Mouse (Mus musculus) cerebellum, adult 11-12 months (tissue): ENCODE measurements around the gene Gcm1.
A peak's percentile ranks its signal among the peaks of the same experiment; 100 is the strongest.

ENCODE experiments used
- DNase-seq: peaks from one replicate; pipeline ENCODE4 v3.0.0; 2022

The Gcm1 gene

DNA sequence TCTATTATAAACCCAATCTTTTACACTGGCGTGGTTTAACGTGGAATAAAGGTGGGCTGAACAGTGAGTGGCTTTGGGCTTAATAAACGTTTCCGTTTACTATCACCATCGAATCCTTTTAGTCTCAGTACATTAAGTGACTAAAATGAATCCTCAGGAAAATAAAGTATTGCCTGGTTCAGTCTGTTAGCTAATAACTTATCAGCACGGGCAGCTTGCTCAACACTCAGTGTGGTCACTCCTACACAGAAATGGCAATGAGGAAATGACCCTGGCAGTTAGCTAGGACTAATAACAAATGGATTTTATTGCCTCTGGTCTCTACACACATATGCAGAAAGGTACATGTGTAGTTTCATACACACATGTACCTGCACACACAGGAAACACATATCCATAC lies 53.2 kb downstream of the Gcm1 start:
- DNase-seq, result no peak

DNA sequence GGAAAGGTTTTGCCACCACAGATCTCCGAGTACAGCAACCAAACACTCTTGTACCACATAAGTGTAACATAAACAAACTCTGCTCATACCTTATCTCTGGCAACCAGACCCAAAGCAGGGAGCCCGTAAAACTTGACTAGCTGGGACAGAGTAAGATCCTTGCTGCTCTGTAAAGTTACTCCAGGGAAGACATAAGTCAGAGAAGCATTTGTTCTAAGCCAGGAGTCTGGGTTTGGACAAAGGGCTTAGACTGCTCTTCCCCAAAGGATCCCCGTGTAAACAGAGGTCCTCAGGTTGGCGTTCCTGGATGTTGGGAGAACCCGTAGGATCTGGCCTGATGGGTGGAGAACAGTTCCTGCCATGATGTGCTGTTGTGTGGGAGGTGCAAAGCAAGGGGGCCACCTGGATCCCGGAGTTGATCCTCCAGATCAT lies 53.8 kb downstream of the Gcm1 start:
- no peak for DNase-seq

DNA sequence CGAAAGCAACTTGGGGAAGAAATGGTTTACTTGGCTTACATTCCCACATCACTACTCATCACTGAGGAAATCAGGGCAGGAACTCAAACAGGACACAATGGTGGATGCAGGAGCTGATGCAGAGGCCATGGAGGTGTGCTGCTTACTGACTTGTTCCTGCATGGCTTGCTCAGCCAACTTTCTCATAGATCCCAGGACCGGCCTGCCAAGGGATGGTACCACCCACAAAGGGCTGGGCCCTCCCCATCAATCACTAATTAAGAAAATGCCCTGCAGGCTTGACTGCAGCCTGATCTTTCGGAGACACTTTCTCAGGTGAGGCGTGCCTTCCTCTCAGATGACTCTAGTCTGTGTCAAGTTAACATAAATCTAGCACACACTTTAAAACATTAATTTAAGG lies 55.1 kb downstream of the Gcm1 start:
- peak; percentile 38 for DNase-seq

DNA sequence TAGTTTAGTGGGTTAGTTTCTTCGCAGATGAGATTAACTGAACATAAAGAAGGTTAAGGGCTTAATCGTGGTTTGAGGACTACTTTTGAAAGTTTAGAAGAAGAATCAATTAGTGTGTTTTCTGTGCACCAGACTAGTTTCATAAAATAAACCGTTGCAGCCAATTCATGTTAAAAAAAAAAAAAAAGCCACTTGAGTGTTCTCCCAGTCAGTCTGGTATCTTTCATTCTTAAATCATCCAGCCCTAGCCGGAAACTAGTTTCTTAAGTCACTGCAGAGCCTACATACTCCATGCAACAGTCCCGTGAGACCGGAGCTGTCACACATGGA lies 55.8 kb downstream of the Gcm1 start:
- DNase-seq, result no peak

DNA sequence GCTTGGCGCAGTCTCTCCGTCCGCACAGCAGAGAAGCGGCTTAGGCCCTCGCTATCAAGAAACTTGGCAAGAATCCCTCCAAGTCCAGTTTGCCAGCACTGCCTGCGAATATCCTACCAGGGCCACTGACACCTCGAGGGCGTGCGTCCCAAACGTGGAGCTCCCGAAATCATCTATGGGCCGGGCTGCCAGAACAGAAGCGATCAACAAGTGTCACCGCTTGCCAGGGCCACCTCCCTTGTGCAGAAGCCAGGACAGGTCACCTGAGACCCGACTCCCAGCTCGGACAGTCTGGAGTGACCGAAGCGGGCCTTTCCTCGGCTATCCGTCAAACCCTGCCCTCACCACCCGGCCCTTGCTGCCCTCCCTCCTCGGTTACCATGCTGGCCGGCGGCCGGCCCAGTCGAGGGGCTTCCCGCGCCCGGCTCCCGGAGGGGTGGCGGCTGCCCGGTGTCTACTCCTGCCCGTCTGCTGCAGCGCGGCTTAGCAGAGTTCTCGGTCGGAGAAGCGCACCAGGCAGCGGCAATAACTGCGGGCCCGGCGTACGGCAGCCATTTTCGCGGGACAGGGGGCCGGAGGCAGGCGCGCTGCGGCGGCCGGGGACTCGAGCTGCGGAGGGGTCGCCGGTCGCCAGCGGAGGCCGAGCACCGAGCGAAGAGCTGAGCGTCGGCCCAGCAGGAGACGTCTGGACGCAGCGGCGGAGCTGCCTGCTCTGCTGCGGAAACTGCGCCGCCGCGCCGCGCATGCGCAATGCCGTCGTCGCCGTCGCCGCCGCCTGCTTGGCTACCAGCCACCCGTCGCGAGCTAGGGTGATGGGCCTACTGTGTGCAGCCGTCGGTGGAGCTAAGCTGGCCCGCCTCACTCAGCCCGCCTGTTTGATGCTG lies 56.4 kb downstream of the Gcm1 start:
- peak; percentile 87 for DNase-seq

DNA sequence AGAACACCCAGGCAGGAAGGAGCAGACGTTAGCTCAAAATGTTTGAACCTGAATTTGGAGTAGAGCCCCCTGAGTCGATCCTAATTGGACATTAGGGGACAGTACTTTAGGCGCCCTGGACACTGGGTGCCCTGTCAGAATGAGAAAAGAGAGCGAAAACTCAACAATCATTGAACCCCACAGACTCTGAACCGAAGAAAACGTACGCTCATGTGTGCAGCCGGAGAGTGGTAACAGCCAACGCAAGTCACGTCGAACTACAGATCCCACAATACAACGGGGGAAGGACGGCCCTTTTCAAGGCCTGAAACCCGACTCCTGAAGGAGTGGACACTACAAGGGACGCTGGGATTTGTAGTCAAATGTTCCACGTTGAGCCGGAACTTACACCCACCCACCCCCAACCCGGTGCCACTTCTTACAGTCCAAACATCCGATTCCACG lies 57.1 kb downstream of the Gcm1 start, which contains the start of the genes Fbxo9 and Ick:
Gene Fbxo9 (minus strand): TSS at position 270 of the 444 bp plus-strand sequence.
Gene Ick (plus strand): TSS at position 397 of the 444 bp plus-strand sequence.
- peak; percentile 91 for DNase-seq

DNA sequence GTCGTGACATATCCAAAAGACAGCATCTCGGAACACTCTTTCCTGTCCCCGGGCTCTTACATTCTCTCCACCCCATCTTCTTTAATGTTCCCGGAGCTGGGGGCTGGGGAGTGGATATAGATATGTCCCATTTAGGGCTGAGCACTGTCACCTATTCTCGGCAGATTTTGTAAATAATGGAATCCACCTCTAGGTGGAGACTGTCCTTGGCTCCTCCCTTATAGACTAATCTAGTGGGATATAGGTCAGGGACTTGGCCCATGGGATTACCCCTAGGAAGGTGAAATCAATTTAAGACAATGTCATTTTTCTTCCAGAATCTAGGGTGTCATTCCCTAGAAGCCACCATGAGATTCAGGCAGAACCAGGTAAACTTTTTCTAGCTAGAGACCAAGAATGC lies 57.9 kb downstream of the Gcm1 start:
- DNase-seq, result peak; percentile 39

DNA sequence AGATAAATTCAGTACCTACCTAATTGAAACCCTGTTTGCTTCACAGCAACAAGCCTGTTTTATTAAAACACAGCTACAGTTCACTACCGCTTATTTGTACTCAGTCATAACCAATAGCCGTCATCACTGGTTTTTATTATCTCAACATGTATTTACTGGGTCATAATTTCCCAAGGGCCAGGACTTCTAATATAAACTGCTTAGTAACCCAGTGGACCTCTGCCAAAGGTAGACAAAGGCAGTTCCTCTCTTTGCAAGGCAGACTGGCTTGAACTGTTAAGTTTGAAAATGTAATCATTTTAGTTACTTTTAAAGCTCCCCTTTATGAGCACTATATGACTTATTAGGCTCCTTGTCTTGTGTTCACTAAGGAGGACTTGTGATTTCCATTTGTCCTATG lies 59.7 kb downstream of the Gcm1 start:
- DNase-seq, result no peak

DNA sequence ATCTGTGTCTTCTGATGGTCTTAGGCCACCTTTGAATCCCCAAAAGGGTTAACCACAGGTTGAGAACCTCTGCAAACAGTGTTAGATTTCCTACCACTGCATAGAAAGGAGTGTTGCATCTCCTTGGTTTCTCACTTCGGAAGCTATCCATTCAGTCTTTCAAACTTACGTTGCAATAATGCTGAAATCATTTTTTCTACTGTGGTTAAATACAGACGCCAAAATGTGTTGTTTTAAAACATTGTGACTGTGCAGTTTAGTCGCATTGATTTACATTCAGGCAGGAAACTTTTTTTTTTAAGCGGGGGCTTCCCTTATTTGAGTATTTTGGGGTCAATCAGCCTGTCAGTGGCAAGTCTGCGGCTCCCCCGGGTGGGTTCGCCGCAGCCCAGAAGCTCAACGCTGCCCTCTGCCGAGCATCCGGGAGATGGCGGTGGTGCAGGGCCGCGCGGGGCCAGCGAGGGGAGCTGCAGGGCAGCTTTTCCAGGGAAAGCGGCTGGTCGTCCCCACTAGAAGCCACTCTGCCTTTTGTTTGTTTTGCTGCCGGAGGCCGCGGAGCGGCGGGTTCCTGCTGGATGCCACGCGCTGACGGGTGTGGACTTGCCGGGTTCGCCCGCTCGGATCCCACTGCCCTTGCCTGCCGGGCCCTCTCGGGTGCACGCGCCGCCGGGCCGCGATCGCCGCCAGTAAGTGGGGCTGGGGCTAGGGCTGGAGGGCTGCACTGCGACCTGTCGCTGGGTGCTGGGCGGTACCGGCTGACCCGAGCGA lies 61.2 kb downstream of the Gcm1 start:
- peak; percentile 90 for DNase-seq

DNA sequence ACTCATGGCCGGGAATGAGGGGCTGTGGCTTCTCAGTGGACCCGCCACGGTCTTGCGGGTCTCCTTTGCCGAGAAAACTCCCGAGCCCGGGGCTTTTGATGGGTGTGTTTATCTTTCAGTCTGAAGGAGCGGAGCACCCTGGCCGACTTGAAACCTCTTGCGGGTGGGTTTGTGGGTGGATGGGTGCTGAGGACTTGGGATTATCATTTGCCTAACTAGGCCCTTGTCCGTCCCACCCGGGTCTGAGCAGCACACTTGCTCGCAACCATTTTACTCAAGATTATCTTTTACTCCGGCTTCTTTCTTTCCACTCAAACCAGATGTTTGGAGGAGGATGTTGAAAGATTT lies 61.8 kb downstream of the Gcm1 start:
- DNase-seq, result no peak
